Mouse (Mus musculus): ENCODE data around the gene Zpr1. TPM values are rescaled to one million over a fixed set of nuclear protein-coding genes. Genes with fewer than 3 reads are reported as not detected.
"Not testable (repeated sequence)": the region's sequence is repeated elsewhere in the genome, so short reads cannot be mapped to it uniquely, and the experiment has no call there.

Zpr1 gene
- polyA plus RNA-seq, 3 experiments from 2014 or later: 30.3 to 38.3 (median 37.5) TPM

- no peak for ATAC-seq
Measured at GRCm38 (mm10) chr9:46268343-46268873, 4.5 kb upstream of the Zpr1 start, which contains the start of gene Apoa5. TSS of gene Apoa5 (plus strand) at chr9:46268633.

- ATAC-seq: no peak
Measured at GRCm38 (mm10) chr9:46269125-46269524, 3.7 kb upstream of the Zpr1 start.

- ATAC-seq: no peak
Measured at GRCm38 (mm10) chr9:46270782-46271181, 2.1 kb upstream of the Zpr1 start.

- ATAC-seq: peak; percentile 46
Measured at GRCm38 (mm10) chr9:46272070-46272469, 794 bp upstream of the Zpr1 start.

- no peak for ATAC-seq
Measured at GRCm38 (mm10) chr9:46274494-46274893, 1.6 kb downstream of the Zpr1 start.

- ATAC-seq: peak; percentile 94
Measured at GRCm38 (mm10) chr9:46282631-46283436, 10.0 kb downstream of the Zpr1 start, which contains the start of gene Bud13. TSS of gene Bud13 (plus strand) at chr9:46283008.

- no peak for ATAC-seq
Measured at GRCm38 (mm10) chr9:46298381-46298780, 25.5 kb downstream of the Zpr1 start.

GRCm38 (mm10) chr9:46302142-46302541, 29.3 kb downstream of the Zpr1 start:
- ATAC-seq: no peak

- ATAC-seq: no peak
Measured at GRCm38 (mm10) chr9:46309121-46309520, 36.3 kb downstream of the Zpr1 start.

GRCm38 (mm10) chr9:46314507-46314906, 41.6 kb downstream of the Zpr1 start:
- ATAC-seq: peak; percentile 52

GRCm38 (mm10) chr9:46314921-46315320, 42.1 kb downstream of the Zpr1 start:
- ATAC-seq: no peak

- ATAC-seq: no peak
Measured at GRCm38 (mm10) chr9:46315807-46316365, 43.0 kb downstream of the Zpr1 start.

- ATAC-seq: no peak
Measured at GRCm38 (mm10) chr9:46316388-46316787, 43.5 kb downstream of the Zpr1 start.

- no peak for ATAC-seq
Measured at GRCm38 (mm10) chr9:46316909-46317308, 44.0 kb downstream of the Zpr1 start.

GRCm38 (mm10) chr9:46317957-46318356, 45.1 kb downstream of the Zpr1 start:
- no peak for ATAC-seq

GRCm38 (mm10) chr9:46319886-46320285, 47.0 kb downstream of the Zpr1 start, which contains the start of gene 4931429L15Rik:
TSS of gene 4931429L15Rik (minus strand) at chr9:46319986.
- not testable (repeated sequence) for ATAC-seq

GRCm38 (mm10) chr9:46320461-46320860, 47.6 kb downstream of the Zpr1 start:
- ATAC-seq: no peak

- ATAC-seq: no peak
Measured at GRCm38 (mm10) chr9:46326694-46327405, 54.0 kb downstream of the Zpr1 start.

- ATAC-seq: no peak
Measured at GRCm38 (mm10) chr9:46327706-46328571, 55.1 kb downstream of the Zpr1 start.

GRCm38 (mm10) chr9:46328572-46329249, 55.8 kb downstream of the Zpr1 start:
- ATAC-seq: no peak

- no peak for ATAC-seq
Measured at GRCm38 (mm10) chr9:46329250-46329648, 56.4 kb downstream of the Zpr1 start.
